Mouse (Mus musculus): ENCODE data around the gene Lamc3.

DNA sequence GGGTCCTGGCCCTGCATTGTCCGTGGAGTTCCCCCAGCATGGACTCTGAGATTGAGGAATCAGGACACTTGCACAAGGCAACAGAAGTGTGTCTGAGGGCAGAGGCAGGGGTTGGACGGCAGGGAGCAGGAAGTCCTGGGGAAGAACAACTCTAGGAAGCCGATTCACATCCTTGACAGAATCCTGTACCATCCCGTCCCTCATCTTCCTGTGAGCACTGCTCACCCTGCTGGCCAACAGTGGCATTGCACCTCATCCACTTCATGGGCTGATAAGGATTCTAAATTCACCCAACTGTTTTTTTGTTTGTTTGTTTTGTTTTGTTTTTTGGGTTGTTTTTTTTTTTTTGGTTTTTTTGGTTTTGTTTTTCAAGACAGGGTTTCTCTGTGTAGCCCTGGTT is 28.0 kb downstream of the Lamc3 start:
- TF ChIP-seq CTCF (IDR thresholded peaks at IDR 0.05; ENCODE audit: control insufficient read depth, insufficient read depth, low read length), result peak; percentile 95
- no peak for TF ChIP-seq POLR2A (IDR thresholded peaks at IDR 0.05; ENCODE audit: borderline replicate concordance, control insufficient read depth, low read depth, low read length)
